Mouse (Mus musculus) stomach, embryonic 15.5 days (tissue): ENCODE measurements at regions not wholly inside any gene's neighbourhood (a gene's known extent, or its start where the extent isn't known, plus 50 kb on each side); places are given as distances from the start of the nearest gene placed in this dataset.
"Not testable (repeated sequence)": the region's sequence is repeated elsewhere in the genome, so short reads cannot be mapped to it uniquely, and the experiment has no call there.

ENCODE experiments used
- ATAC-seq: fragments of 200-750 bp; cut with Nextera tagmentation; 2 replicates; pipeline ENCODE4 v1.8.0; 2017; ENCODE audit warnings: low read depth, moderate number of reproducible peaks, moderate TSS enrichment; ENCODE audit not compliant: insufficient read depth, low FRiP score
- H3K27ac ChIP-seq: fragments of 300-500 bp; sonication (generic); 2 replicates; pipeline ENCODE4 v1.5.1; 2015; ENCODE audit warnings: mild to moderate bottlenecking, inconsistent platforms
- H3K27me3 ChIP-seq: fragments of 300-500 bp; sonication (generic); replicated peaks from 2 replicates; pipeline ENCODE4 v1.6.1; 2015; ENCODE audit warnings: inconsistent platforms
- H3K36me3 ChIP-seq: fragments of 300-500 bp; sonication (generic); 2 replicates; pipeline ENCODE4 v1.6.1; 2015; ENCODE audit warnings: inconsistent platforms
- H3K4me1 ChIP-seq: fragments of 300-500 bp; sonication (generic); 2 replicates; pipeline ENCODE4 v1.6.1; 2015; ENCODE audit warnings: inconsistent platforms
- H3K4me2 ChIP-seq: fragments of 300-500 bp; sonication (generic); 2 replicates; pipeline ENCODE4 v1.6.1; 2015; ENCODE audit warnings: mild to moderate bottlenecking, inconsistent platforms
- H3K4me3 ChIP-seq: fragments of 300-500 bp; sonication (generic); replicated peaks from 2 replicates; pipeline ENCODE4 v1.5.1; 2015; ENCODE audit warnings: inconsistent platforms
- H3K9ac ChIP-seq: fragments of 300-500 bp; sonication (generic); 2 replicates; pipeline ENCODE4 v1.6.1; 2015; ENCODE audit warnings: inconsistent platforms
- H3K9me3 ChIP-seq: fragments of 300-500 bp; sonication (generic); 2 replicates; pipeline ENCODE4 v1.6.1; 2016; ENCODE audit warnings: inconsistent platforms
- WGBS: fragments of 180-500 bp; shearing (Covaris S2); methylation state at CpG from one replicate; pipeline ENCODE4 v1.1.7; 2015; 5-methylcytosine and 5-hydroxymethylcytosine counted together

DNA sequence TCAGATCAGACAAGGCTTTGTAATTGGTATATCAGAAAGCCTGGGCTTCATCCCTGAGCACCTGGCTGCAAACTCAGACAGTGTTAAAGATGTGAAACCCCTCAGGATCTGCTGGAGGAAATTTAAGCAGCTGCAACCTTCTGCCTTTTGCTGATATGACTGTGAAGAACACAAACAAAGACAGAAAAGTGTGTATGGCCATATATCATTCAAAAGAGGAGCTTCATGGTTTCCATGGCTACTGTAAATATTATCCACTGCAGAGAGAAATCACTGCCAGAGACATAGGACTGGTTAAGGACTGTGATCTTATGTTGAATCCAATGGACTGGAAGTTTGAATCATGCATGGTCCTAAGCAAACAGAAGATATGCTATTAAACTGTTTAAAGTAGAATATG lies 402.6 kb upstream of the Ercc4 start:
- no peak overlapping the region for H3K9ac ChIP-seq
- ATAC-seq, result no peak

DNA sequence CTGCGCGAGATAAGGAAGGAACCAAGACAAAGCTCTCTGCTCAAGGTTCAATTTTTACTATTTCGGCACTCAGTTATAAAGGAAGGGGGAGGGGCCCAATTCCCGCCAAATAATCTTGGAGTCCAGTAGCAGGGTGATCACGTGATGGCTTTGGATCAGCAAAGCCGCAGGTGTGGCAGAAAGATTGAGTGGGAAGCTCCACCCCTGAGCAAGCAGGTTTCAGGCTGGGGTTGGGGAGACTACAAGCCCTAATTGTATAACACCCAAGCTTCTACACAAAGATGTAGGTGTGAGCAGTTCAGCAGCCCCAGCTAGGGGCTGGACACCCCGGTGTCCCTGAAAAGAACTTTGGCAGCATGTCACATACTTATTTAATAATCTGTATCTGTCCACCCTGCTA lies 388.1 kb upstream of the Ercc4 start:
- 75% methylated on average over 7 of the region's 7 CpGs for WGBS
- H3K4me3 ChIP-seq, H3K27me3 ChIP-seq, H3K27ac ChIP-seq, H3K9ac ChIP-seq, ATAC-seq, H3K4me2 ChIP-seq, H3K36me3 ChIP-seq, H3K4me1 ChIP-seq, H3K9me3 ChIP-seq: not testable (repeated sequence)

More for the DNA sequence above, 402.6 kb upstream of the Ercc4 start:
- Histone ChIP-seq H3K9me3 (no peaks in the 10 kb centered on the region), H3K4me3 (no peak overlapping the region), H3K36me3 (no peaks in the 10 kb centered on the region), H3K4me1 (no peaks in the 10 kb centered on the region), H3K27ac (no peak overlapping the region), H3K27me3 (no peaks in the 10 kb centered on the region), H3K4me2 (no peak overlapping the region)

DNA sequence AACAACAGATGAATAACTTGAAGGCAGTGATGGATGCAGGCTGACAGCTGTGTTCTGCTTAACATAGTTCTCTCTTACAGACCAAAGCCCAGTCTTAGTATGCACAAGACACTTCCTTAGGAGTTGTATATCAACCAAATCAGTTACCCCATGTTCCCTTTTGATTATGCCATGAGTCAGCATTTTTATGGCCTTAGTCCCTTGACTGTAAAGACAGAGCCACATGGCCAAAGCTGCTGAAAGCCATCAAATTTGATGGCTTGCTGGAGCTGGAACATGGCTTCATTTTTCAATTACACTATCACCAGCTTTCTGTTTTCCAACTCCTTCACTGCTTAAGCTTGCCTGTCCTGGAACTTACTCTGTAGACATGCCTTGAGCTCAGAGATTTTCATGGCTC lies 383.4 kb upstream of the Ercc4 start:
- Histone ChIP-seq H3K9ac (no peak overlapping the region), H3K4me3 (no peak overlapping the region), H3K36me3 (no peaks in the 10 kb centered on the region), H3K4me1 (no peaks in the 10 kb centered on the region), H3K27ac (no peak overlapping the region), H3K9me3 (no peaks in the 10 kb centered on the region), H3K4me2 (no peak overlapping the region), H3K27me3 (no peaks in the 10 kb centered on the region)
- no peak for ATAC-seq

DNA sequence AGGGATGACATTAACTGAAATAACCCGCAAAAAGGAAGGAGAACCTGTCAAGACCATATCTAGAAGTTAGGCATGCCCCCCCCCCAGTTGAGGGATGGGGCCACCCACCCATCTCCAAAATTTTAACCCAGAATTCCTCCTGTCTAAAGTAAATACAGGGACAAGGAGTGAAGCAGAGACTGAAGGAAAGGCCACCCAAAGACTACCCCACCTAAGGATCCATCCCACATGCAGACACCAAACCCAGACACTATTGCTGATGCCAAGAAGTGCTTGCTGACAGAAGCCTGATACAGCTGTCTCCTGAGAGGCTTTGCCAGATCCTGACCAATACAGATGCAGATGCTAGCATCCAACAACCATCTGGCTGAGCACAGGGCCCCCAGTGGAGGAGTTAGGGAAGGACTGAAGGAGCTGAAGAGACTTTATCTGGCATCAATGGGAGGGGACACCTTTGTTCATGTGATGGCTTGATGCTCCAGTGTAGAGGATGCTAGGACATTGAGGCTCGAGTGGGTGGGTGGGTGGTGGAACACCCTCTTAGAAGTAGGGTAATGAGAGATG lies 379.2 kb upstream of the Ercc4 start:
- not testable (repeated sequence) for H3K4me2 ChIP-seq, H3K36me3 ChIP-seq, H3K27me3 ChIP-seq, ATAC-seq, H3K9me3 ChIP-seq, H3K9ac ChIP-seq, H3K27ac ChIP-seq, H3K4me3 ChIP-seq, H3K4me1 ChIP-seq
- WGBS, result 87% methylated on average over 2 of the region's 2 CpGs

DNA sequence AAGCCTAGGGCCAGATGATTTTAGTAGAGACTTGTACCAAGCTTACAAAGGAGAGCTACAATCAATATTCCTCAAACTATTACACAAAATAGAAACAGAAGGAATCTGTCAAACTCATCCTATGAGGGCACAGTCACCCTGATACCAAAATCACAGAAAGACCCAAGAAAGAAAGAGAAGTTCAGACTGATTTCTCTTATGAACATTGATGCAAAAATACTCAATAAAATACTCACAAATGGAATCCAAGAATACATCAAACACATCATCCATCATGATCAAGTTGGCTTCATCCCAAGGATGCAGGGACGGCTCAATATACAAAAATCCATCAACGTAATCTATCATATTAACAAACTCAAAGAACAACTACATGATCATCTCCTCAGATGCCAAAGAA lies 377.9 kb upstream of the Ercc4 start:
- H3K4me2 ChIP-seq, result no peak overlapping the region
- H3K4me3 ChIP-seq, result no peak overlapping the region
- no peaks in the 10 kb centered on the region for H3K27me3 ChIP-seq
- WGBS, result 60% methylated on average over 2 of the region's 2 CpGs
- H3K27ac ChIP-seq, result no peak overlapping the region
- H3K9ac ChIP-seq, result no peak overlapping the region
- no peak for ATAC-seq
- no peaks in the 10 kb centered on the region for H3K4me1 ChIP-seq
- no peaks in the 10 kb centered on the region for H3K9me3 ChIP-seq
- H3K36me3 ChIP-seq, result no peaks in the 10 kb centered on the region

DNA sequence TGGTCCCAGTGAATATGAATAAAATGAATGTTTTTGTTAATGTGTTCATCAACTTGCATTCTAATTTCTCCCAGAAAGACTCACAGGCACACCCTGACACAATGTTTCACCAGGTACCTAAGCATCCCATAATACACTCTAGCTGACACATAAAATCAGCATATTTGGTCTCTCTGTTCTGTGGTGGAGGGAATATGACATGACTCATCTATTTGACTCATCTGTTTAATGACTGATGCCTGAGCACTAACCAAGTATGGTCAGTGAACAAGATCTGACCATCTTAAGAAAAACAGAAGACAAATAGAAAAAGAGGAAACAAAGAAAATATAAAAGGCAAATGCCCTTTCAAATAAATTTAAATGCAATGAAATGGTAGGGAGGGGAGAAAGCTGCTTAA lies 367.0 kb upstream of the Ercc4 start:
- Histone ChIP-seq H3K4me2 (no peak overlapping the region), H3K27me3 (no peaks in the 10 kb centered on the region), H3K36me3 (no peaks in the 10 kb centered on the region), H3K4me3 (no peak overlapping the region), H3K9ac (no peak overlapping the region), H3K27ac (no peak overlapping the region), H3K4me1 (no peaks in the 10 kb centered on the region), H3K9me3 (no peaks in the 10 kb centered on the region)
- ATAC-seq, result no peak

DNA sequence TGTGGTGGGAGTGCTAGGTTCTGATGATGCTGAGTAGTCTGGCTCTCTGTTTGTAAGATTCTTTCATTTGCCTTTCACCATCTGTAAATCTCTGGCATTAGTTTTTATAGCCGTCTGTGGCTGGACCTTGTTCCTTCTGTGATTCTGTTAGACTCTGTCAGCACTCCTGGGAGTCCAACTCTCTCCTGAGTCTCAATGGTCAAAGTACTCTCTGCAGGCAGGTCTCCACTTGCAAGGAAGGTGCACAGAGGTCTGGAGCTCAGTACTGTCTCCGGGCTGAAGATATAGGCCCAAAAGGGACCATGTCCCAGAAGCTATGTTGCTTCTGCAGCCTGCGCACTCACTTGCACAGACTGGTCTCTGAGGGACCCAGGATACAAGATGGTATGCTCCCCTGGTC lies 356.3 kb upstream of the Ercc4 start:
- no peaks in the 10 kb centered on the region for H3K4me1 ChIP-seq
- no peak overlapping the region for H3K4me2 ChIP-seq
- H3K36me3 ChIP-seq, result no peaks in the 10 kb centered on the region
- no peaks in the 10 kb centered on the region for H3K9me3 ChIP-seq
- H3K4me3 ChIP-seq, result no peak overlapping the region
- no peaks in the 10 kb centered on the region for H3K27me3 ChIP-seq
- H3K27ac ChIP-seq, result no peak overlapping the region
- H3K9ac ChIP-seq, result no peak overlapping the region
- 88% methylated on average over 3 of the region's 3 CpGs for WGBS
- no peak for ATAC-seq

DNA sequence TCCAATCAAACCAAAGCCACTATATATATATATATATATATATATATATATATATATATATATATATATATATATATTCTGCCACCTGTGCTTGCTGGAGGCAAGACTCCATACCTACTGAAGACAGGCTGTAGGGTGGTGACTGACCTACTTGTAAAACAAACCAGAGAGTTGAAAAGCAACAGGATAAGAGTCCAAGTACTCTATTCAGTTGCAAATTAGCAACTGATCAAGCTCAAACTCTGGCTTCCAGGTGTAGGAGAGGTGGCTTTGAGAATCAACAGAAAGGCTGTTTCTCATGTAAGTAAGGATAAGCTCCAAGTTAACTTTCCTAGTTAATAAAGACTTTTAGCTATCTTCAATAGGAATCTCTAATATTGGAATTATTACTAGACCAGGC lies 355.1 kb upstream of the Ercc4 start:
- Histone ChIP-seq H3K4me1 (no peaks in the 10 kb centered on the region), H3K36me3 (no peaks in the 10 kb centered on the region), H3K27me3 (no peaks in the 10 kb centered on the region), H3K9ac (no peak overlapping the region), H3K27ac (no peak overlapping the region), H3K4me2 (no peak overlapping the region), H3K9me3 (no peaks in the 10 kb centered on the region), H3K4me3 (no peak overlapping the region)
- no peak for ATAC-seq

DNA sequence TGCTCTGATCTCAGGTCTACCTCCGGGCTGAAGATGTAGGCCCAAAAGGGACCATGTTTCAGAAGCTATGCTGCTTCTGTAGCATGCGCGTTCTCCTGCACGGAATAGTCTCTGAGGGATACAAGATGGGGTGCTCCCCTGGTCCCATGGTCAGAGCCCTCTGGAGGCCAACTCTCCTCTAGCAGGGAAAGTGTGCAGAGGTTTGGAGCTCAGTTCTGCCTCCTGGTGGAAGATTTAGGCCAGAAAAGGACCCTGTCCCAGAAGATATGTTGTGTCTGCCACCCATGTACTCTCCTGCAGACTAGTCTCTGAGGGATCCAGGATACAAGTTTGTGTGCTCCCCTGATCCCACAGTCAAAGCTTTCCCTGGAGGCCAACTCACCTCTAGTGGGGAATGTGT lies 350.9 kb upstream of the Ercc4 start:
- Histone ChIP-seq H3K4me3 (no peak overlapping the region), H3K9me3 (no peaks in the 10 kb centered on the region)
- WGBS, result 85% methylated on average over 4 of the region's 4 CpGs

DNA sequence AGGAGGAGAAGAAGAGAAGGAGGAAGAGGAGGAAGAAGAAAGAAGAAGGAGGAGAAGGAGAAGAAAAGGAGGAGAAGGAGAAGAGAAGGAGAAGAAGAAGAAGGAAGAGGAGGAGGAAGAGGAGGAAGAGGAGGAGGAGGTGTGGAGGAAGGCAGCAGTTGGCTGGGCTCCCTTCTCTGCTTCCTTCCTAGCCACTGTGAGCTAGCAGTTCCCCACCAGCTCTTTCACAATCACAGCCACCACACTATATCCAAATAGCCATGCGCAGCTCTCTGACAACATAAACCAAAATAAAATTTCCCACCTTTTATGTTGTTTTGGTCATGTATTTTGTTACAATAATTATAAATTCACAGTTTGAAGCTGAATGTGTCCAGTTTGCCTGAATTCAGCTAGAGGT lies 345.3 kb upstream of the Ercc4 start:
- Histone ChIP-seq H3K9ac (no peak overlapping the region), H3K36me3 (no peaks in the 10 kb centered on the region), H3K4me2 (no peak overlapping the region), H3K4me3 (no peak overlapping the region), H3K9me3 (no peaks in the 10 kb centered on the region), H3K27me3 (no peaks in the 10 kb centered on the region), H3K4me1 (no peaks in the 10 kb centered on the region), H3K27ac (no peak overlapping the region)
- no peak for ATAC-seq
- 100% methylated on average over 1 of the region's 1 CpGs for WGBS

More for the DNA sequence above, 350.9 kb upstream of the Ercc4 start:
- H3K27me3 ChIP-seq, result no peaks in the 10 kb centered on the region
- no peaks in the 10 kb centered on the region for H3K4me1 ChIP-seq
- no peak overlapping the region for H3K4me2 ChIP-seq
- H3K27ac ChIP-seq, result no peak overlapping the region
- ATAC-seq, result no peak
- no peaks in the 10 kb centered on the region for H3K36me3 ChIP-seq
- H3K9ac ChIP-seq, result no peak overlapping the region

DNA sequence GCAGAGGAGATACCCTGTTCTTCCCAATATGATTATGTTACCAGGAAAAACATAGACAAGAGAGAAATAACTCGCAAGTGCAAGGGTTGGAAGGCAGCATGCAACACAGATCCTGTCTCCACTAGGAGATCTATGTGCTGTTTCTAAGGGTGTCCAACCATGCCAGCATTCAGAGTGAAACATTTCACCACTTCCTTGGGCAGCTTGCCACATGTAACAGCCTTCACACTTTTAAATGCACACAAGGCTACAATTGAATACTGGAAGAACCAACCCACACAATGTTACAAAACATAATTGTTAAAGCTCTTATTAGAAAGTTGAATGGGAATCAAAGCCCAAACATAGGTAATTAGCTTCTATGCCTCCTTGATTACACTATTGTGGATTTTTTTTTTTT lies 344.9 kb upstream of the Ercc4 start:
- ATAC-seq, result no peak
- Histone ChIP-seq H3K4me3 (no peak overlapping the region), H3K4me1 (no peaks in the 10 kb centered on the region), H3K36me3 (no peaks in the 10 kb centered on the region), H3K4me2 (no peak overlapping the region), H3K27me3 (no peaks in the 10 kb centered on the region), H3K9ac (no peak overlapping the region), H3K9me3 (no peaks in the 10 kb centered on the region), H3K27ac (no peak overlapping the region)
- WGBS, result 83% methylated on average over 1 of the region's 1 CpGs

DNA sequence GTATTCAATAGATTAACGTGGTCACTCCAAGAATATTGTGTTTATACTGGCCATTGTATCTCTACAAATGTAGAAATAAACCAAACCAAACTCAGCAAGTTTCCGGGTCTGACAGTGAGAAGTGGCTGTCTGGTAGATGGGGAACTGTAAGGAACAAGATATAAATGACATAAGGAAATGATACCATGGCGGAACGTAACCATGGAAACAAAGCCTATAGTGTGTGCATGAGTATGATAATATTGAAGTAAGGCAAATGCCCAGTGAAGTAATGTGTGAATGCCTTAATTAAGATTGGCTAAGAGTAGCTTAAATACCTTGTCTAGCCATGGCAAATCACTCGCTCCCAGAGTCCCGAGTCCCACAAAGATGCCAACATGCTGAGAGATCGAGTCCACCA lies 342.6 kb upstream of the Ercc4 start:
- 90% methylated on average over 7 of the region's 7 CpGs for WGBS
- ATAC-seq, result no peak
- no peaks in the 10 kb centered on the region for H3K27me3 ChIP-seq
- no peaks in the 10 kb centered on the region for H3K4me1 ChIP-seq
- H3K36me3 ChIP-seq, result no peaks in the 10 kb centered on the region
- no peak overlapping the region for H3K9ac ChIP-seq
- no peak overlapping the region for H3K4me2 ChIP-seq
- no peak overlapping the region for H3K4me3 ChIP-seq
- H3K9me3 ChIP-seq, result no peaks in the 10 kb centered on the region
- no peak overlapping the region for H3K27ac ChIP-seq

DNA sequence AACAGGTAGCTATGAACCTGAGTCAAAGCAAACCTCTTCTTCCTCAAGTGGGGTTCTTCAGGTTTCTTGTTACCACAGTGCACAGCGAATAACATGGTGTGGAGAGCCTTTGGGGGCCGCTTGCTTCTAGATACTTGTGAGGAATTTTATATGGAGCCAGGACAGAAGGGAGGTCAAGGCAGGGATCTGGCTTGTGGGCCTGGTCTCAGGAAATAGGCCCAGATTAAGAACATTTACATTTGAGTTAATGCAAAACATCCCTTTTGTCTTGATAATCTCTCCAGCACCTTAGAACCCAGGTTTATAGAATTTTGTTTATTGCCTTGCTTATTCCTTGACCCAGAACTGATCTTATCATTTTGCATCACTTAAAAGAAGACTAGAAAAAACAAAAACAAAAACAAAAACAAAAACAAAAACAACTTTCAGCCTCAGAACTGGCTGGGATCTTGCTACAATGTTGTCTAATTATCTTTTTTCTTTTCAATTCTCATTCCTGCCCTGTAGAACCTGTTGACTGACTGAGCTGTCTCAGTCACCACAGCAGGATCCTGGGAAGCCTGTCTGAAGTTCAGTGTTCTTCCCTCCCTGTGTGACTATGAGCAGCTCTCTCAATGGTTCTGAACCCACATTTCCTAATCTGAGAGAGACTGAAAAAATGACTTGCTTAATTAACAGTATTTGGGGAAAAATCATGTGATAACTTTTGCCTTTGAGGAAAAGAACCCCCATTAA lies 341.2 kb upstream of the Ercc4 start:
- Histone ChIP-seq H3K9ac (no peak overlapping the region), H3K4me3 (no peak overlapping the region), H3K36me3 (no peaks in the 10 kb centered on the region), H3K4me2 (no peak overlapping the region), H3K4me1 (no peaks in the 10 kb centered on the region), H3K27me3 (no peaks in the 10 kb centered on the region), H3K9me3 (no peaks in the 10 kb centered on the region), H3K27ac (no peak overlapping the region)
- ATAC-seq, result no peak
- 91% methylated on average over 2 of the region's 2 CpGs for WGBS
